Mouse (Mus musculus) layer of hippocampus, adult 11-12 months (tissue): ENCODE results near the gene Fam173a.

Experiments used
- DNase-seq: peaks from one replicate; pipeline ENCODE4 v3.0.0; 2022; ENCODE audit warnings: low spot score

The Fam173a gene

DNA sequence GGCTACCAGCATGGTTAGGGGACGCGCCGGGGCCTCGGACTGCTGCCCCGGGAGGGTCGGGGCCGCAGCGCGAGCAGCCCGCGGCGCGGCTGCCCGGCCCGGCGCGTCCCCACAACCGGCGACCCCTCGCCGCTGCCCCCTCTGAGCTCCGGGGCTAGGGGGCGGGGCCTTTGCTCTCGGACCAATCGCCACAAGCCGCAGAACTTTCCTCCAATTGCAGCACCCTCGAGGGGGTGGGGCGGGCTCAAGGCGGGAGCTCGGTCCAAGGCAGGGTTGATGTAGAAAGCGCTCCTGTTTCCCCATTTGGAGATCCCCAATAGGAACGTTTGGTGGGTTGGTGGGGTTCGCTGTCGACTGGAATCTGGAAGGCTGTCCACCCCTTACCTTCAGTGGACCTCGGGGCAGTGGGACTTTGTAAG is 4.3 kb upstream of the Fam173a start, which contains the start of gene Metrn:
Metrn (minus strand) TSS at position 186 of the 419 bp plus-strand sequence.
- DNase-seq: peak; percentile 79

GRCm38 (mm10) chr17:25796211-25796771 is 3.6 kb upstream of the Fam173a start:
- no peak for DNase-seq

GRCm38 (mm10) chr17:25795609-25796092 is 3.0 kb upstream of the Fam173a start, which contains the start of gene AC134908.4:
Gene AC134908.4, minus strand, starts transcription at chr17:25795659.
- DNase-seq: peak; percentile 82

GRCm38 (mm10) chr17:25794998-25795397 is 2.3 kb upstream of the Fam173a start:
- no peak for DNase-seq

GRCm38 (mm10) chr17:25794197-25794596 is 1.5 kb upstream of the Fam173a start:
- no peak for DNase-seq

- DNase-seq: peak; percentile 86
Observed at GRCm38 (mm10) chr17:25791843-25792527, 716 bp downstream of the Fam173a start.

DNA sequence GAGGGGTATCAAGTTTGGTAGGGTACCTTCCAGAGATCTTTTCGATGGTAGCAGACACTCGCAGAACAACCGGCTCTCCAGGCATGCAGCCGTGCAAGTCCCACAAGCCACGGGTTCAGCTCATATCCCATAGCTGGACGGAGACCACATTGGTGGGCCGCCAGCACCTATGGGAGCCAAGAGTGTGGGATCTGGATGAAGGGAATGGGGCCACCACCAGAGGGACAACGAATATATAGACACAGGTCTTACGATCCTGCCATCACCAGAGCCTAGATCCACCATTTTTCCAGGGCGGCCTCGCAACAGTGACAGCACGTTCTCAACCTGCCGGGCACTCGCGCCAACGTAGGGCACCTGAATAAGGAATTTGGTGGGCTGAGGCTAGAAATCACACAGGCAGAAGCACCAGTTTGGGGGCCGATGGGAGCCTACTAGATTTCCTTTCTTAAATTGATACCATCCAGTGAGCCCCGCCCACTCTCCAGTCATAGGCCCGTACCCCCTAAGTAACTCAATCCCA is 1.3 kb downstream of the Fam173a start:
- DNase-seq: no peak

DNA sequence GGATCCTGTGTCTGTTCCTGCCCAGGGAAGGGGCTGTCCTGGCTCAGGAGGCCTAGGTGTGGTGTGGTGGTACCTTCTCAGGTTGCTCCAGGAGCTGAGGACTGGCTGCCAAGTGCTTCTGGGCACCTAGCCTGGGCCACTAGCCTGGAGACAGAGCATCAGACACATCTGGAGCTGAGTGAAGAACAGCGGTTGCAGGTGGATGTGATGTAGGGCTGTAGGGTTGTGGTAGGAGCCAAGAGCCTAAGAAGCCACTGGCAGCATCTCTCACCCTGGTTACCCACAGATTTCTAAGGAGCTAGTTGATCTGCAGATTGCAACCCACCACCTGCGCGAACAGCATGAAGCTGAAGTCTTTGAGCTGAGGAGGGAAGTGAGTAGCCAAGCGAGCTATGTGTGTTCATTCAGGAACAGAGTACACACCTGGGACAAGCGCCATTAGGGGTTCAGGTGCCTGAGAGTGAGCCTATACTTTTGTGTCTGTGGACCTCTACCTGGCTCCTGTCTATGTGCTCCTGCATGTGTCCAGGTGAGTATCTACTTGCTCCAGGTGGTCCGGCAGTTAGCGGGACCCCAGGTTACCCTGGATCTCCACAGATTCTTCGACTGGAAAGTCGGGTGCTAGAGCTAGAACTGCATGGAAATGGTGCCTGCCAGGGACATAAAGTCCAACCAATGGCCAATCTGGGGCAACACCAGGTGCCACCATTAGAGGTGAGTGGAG is 5.8 kb downstream of the Fam173a start:
- DNase-seq: no peak

- no peak for DNase-seq
Observed at GRCm38 (mm10) chr17:25786280-25786679, 6.4 kb downstream of the Fam173a start, which contains the start of gene Ccdc78. Gene Ccdc78, plus strand, starts transcription at chr17:25786580.

DNA sequence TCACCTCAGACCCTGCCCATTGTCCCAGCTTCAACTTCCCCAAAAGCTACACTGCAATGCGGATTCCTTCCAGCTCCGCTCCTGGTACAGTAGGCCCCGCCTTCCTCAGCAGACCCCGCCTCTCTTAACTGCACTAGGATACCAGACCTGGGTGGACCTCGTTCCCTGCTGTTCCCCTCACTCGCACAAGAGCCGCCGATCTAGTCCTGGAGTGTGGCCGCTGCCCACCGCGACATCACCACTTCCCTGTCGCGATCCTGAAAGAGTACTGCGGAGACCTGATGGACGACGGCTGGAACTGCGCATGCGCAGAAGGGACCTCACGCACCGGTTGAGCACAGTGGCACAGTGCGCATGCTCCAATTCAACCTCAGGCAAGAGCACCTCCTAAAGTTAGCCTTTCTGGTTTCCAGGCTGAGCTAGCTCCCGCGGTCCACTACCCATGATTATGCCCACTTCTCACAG is 7.4 kb downstream of the Fam173a start, which contains the start of gene Haghl:
Haghl (minus strand) TSS at position 393 of the 465 bp plus-strand sequence.
- peak; percentile 98 for DNase-seq

GRCm38 (mm10) chr17:25783861-25784574 is 8.7 kb downstream of the Fam173a start:
- DNase-seq: no peak

DNA sequence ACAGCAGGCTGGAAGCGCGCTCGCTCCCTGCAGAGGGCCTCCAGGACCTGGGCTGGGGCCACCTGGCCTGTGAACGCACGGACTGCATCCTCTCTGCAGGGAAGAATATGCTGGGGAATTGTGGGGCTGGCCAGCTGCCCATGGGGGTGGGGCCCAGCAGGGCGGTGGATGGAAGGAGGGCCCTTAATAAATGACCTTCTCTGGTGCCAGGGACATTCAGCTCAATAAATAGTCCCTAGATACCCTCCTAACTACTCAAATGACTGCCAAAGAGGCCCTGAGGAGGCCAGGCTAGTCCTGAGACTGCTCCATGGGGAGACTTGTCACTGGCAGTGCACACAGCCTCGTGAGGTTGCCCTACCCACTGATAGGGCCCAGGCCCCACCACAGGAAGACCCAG is 9.6 kb downstream of the Fam173a start:
- DNase-seq: no peak

DNA sequence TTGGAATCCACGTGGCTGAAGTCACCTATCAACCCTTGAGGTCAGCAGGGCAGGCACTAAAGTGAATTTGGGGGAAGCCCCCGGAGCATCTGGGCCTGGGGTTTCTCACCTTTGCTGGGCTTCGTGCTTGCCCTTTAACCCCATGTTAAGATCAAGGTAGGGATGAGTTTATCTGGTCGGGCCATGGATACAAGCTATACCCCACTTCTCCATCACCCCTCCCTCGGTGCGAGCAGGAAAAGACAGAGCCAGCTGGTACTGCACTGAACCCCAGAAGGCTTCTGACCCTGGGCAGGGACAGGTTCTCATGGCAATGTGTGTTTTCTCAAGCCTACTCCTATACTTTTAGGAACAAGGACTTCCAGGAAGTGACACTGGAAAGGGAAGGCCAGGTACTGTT is 11.4 kb downstream of the Fam173a start:
- DNase-seq: no peak

GRCm38 (mm10) chr17:25777948-25778347 is 14.8 kb downstream of the Fam173a start:
- DNase-seq: no peak

DNA sequence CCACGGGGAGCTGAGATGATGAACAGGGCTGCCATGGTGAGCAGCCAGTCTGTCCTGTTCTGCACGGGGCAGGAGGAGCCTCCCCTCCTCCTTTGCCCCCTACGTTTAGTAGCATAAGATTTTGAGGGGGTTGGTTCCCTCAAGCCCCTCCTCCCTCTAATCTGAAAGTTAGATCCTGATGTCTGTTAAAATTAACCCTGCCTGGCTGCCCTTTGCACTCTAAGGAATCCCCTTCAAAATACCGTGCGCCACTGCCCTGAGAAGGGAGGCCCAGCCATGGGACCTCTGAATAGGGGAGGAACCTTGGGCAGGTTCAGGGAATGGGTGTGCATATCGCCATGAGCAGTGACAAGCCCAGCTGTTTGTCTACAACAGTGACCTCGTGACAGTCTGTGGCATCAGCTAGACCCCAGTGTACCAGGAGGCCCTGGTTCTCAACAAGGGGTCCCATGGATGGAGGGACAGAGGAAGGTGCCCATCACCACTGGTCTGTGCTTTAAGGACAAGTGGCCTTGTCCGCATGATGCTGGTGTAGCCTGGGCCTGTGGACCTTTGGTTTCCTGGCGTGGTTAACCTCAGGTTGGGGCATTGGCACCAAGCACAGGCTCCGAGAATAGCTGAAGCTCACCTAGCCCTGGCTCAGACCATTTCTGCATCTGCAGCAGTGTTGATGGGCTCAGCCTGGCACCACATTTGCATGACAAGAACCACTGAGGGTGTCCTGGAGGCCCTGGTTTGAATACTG is 17.2 kb downstream of the Fam173a start:
- DNase-seq: no peak

DNA sequence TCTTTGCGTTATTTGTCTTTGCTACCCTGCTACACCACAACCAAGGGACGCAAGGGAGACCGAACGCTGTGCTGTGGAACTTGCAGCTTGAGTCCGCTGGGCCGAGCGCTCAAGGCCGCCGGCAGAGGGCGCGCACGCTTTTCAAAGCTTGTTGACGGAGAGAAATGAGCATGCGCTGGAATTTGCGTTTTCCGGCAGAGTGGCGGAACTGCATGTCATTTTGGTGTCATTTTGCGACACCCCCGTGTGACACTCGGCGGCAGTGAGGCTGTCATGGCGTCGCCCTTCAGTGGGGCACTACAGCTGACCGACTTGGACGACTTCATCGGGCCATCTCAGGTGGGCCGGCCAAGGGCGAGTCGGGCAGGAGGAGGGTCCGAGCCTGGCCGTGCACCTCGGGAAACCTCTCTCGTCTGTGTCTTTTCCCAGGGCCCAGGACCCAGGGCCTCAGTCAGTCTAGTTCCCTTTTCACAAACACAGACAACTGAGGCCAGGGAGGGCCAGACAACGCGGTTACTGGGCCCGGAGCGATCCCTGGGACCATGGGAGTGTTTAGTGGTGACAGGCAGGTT is 19.1 kb downstream of the Fam173a start, which contains the start of gene Narfl:
Narfl (plus strand) TSS at position 228 of the 572 bp plus-strand sequence.
- peak; percentile 99 for DNase-seq

DNA sequence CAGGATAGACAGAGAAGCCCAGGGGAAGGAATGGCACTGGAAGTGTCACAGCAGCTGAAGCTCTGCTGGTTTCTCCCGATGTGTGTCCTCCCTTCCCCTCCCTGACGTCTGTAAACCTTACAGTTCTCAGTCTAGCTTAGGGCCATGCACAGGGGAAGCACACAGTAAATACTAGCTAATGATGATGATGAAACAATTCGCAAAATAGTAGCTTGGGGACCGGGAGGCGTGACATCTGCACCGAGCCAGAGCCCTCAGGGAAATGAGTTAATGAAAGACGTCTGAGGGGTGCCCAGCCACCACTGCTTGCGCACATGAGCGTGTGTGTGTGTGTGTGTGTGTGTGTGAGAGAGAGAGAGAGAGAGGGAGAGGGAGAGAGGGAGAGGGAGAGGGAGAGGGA is 23.4 kb downstream of the Fam173a start:
- no peak for DNase-seq

DNA sequence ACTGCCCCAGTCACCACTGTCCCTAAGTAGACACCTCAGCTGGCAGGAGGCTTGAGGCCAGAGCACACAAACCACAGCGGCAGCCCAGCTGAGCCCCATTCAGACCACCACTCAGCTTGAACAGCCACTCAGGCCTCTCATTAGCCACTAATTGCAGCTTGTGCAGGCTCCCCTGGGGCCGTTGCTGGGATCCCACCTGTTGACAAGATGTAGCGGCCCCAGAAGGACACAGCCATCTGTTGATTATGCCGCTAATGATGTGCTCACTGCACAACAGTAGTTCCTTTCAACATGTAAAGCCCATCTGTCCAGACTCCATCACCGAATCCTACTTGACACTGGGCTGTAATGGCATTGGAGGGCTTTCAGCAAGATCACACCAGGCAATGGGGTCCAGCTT is 26.8 kb downstream of the Fam173a start:
- DNase-seq: no peak

GRCm38 (mm10) chr17:25762591-25762990 is 30.1 kb downstream of the Fam173a start:
- DNase-seq: no peak

GRCm38 (mm10) chr17:25761561-25761970 is 31.1 kb downstream of the Fam173a start:
- no peak for DNase-seq
